Mouse (Mus musculus) megakaryocyte-erythroid progenitor cell, adult 5-6 weeks (primary cell): ENCODE results near the gene Cyb561a3. TPM values are rescaled to one million over a fixed set of nuclear protein-coding genes. Genes with fewer than 3 reads are reported as not detected.

Source experiments
- total RNA-seq, 2 experiments: library from RNA; stranded (forward) in 1 of 2; stranded (reverse) in 1 of 2; fragments of 200-1000, 215-1000 nt in 1 of 2; fragments of >200 nt in 1 of 2; fragmentation: Nextera tagmentation in 1 of 2; gene quantifications; 2 replicates each; pipeline ENCODE4 v1.2.3; 2014 to 2017

Gene Cyb561a3
- total RNA-seq, 2 experiments from 2014 or later: 11.9 to 17.7 TPM

Other genes starting within 250 kb of the Cyb561a3 start
- gene Syt7, start 188.1 kb upstream of the Cyb561a3 start, total RNA-seq (2014; fragmentation: Nextera tagmentation): not detected in 2 replicates
- gene Syt7, start 188.1 kb upstream of the Cyb561a3 start, total RNA-seq (2017): not detected in 2 replicates
- not detected in 2 replicates for gene Lrrc10b, start 119.7 kb upstream of the Cyb561a3 start, total RNA-seq (2014; fragmentation: Nextera tagmentation)
- not detected in 2 replicates for gene Lrrc10b, start 119.7 kb upstream of the Cyb561a3 start, total RNA-seq (2017)
- gene Ppp1r32, start 94.2 kb upstream of the Cyb561a3 start, total RNA-seq (2014; fragmentation: Nextera tagmentation): 0.57 TPM in 1 of 2 replicates, not detected in the other
- gene Ppp1r32, start 94.2 kb upstream of the Cyb561a3 start, total RNA-seq (2017): not detected in 2 replicates
- 98.2 and 112 TPM in 2 replicates for gene Cpsf7, start 51.9 kb upstream of the Cyb561a3 start, total RNA-seq (2014; fragmentation: Nextera tagmentation)
- 36.3 and 39.4 TPM in 2 replicates for gene Cpsf7, start 51.9 kb upstream of the Cyb561a3 start, total RNA-seq (2017)
- gene Sdhaf2, start 51.0 kb upstream of the Cyb561a3 start, total RNA-seq (2014; fragmentation: Nextera tagmentation): 71.9 and 73.0 TPM in 2 replicates
- gene Sdhaf2, start 51.0 kb upstream of the Cyb561a3 start, total RNA-seq (2017): 61.3 and 105 TPM in 2 replicates
- gene Tmem216, start 20.9 kb upstream of the Cyb561a3 start, total RNA-seq (2014; fragmentation: Nextera tagmentation): 9.0 and 14.9 TPM in 2 replicates
- gene Tmem216, start 20.9 kb upstream of the Cyb561a3 start, total RNA-seq (2017): 12.2 and 19.9 TPM in 2 replicates
- 24.4 and 51.9 TPM in 2 replicates for gene Tmem138, start 190 bp downstream of the Cyb561a3 start, total RNA-seq (2014; fragmentation: Nextera tagmentation)
- 7.2 and 8.8 TPM in 2 replicates for gene Tmem138, start 190 bp downstream of the Cyb561a3 start, total RNA-seq (2017)
- gene Ddb1, start 28.2 kb downstream of the Cyb561a3 start, total RNA-seq (2014; fragmentation: Nextera tagmentation): 229 and 288 TPM in 2 replicates
- gene Ddb1, start 28.2 kb downstream of the Cyb561a3 start, total RNA-seq (2017): 535 and 656 TPM in 2 replicates
- gene Tkfc, start 28.5 kb downstream of the Cyb561a3 start, total RNA-seq (2014; fragmentation: Nextera tagmentation): 9.0 and 9.6 TPM in 2 replicates
- gene Tkfc, start 28.5 kb downstream of the Cyb561a3 start, total RNA-seq (2017): 1.9 and 4.2 TPM in 2 replicates
- gene Vwce, start 57.0 kb downstream of the Cyb561a3 start, total RNA-seq (2014; fragmentation: Nextera tagmentation): 0.90 and 0.99 TPM in 2 replicates
- not detected in 2 replicates for gene Vwce, start 57.0 kb downstream of the Cyb561a3 start, total RNA-seq (2017)
- gene Pga5, start 100.9 kb downstream of the Cyb561a3 start, total RNA-seq (2014; fragmentation: Nextera tagmentation): not detected in 2 replicates
- not detected in 2 replicates for gene Pga5, start 100.9 kb downstream of the Cyb561a3 start, total RNA-seq (2017)
- gene Vps37c, start 111.6 kb downstream of the Cyb561a3 start, total RNA-seq (2014; fragmentation: Nextera tagmentation): 18.3 and 20.2 TPM in 2 replicates
- 6.9 and 7.8 TPM in 2 replicates for gene Vps37c, start 111.6 kb downstream of the Cyb561a3 start, total RNA-seq (2017)
- gene Cd5, start 161.8 kb downstream of the Cyb561a3 start, total RNA-seq (2014; fragmentation: Nextera tagmentation): 3.2 and 3.7 TPM in 2 replicates
- gene Cd5, start 161.8 kb downstream of the Cyb561a3 start, total RNA-seq (2017): not detected in 2 replicates